Mouse (Mus musculus) liver, adult 2 months (tissue): ENCODE measurements around the gene Tmcc3. TPM values are rescaled to one million over a fixed set of nuclear protein-coding genes. Genes with fewer than 3 reads are reported as not detected.

Source experiments
- DNase-seq: peaks from one replicate; pipeline ENCODE4 v3.0.0-alpha.2; 2011; ENCODE audit warnings: low read depth, low spot score; ENCODE audit errors: extremely low read depth
- H3K27ac ChIP-seq: fragments of 200-500 bp; replicated peaks from 2 replicates; pipeline ENCODE4 v1.5.1; 2012; ENCODE audit warnings: low read depth, mild to moderate bottlenecking, control low read depth, inconsistent platforms, low read length; ENCODE audit not compliant: insufficient read depth
- H3K27me3 ChIP-seq: fragments of 200-500 bp; 2 replicates; pipeline ENCODE4 v1.6.1; 2012; ENCODE audit warnings: mild to moderate bottlenecking, moderate library complexity, low read length, inconsistent platforms; ENCODE audit not compliant: control insufficient read depth, insufficient read depth
- H3K36me3 ChIP-seq: fragments of 200-500 bp; 2 replicates; pipeline ENCODE4 v1.6.1; 2012; ENCODE audit warnings: low read length, inconsistent platforms; ENCODE audit not compliant: control insufficient read depth, insufficient read depth
- H3K4me1 ChIP-seq: fragments of 200-500 bp; 2 replicates; pipeline ENCODE4 v1.6.1; 2011; ENCODE audit warnings: low read length; ENCODE audit not compliant: control insufficient read depth, insufficient read depth
- H3K4me3 ChIP-seq: fragments of 200-500 bp; 2 replicates; pipeline ENCODE4 v1.5.1; 2011; ENCODE audit warnings: low read depth, mild to moderate bottlenecking, control low read depth, low read length, moderate library complexity; ENCODE audit not compliant: insufficient read depth
- H3K79me2 ChIP-seq: fragments of 200-500 bp; 2 replicates; pipeline ENCODE4 v1.6.1; 2012; ENCODE audit warnings: inconsistent platforms, mild to moderate bottlenecking, low read length, moderate library complexity; ENCODE audit not compliant: control insufficient read depth, insufficient read depth
- H3K9ac ChIP-seq: fragments of 200-500 bp; 2 replicates; pipeline ENCODE4 v1.6.1; 2012; ENCODE audit warnings: low read depth, mild to moderate bottlenecking, control low read depth, inconsistent platforms, low read length
- CTCF ChIP-seq: fragments of 200-500 bp; IDR thresholded peaks from 2 replicates; pipeline ENCODE4 v1.5.1; 2011; ENCODE audit warnings: low read depth, low read length, control low read depth
- POLR2A ChIP-seq: fragments of 200-500 bp; IDR thresholded peaks from 2 replicates; pipeline ENCODE4 v1.6.1; 2011; ENCODE audit warnings: low read length, control low read depth; ENCODE audit not compliant: insufficient read depth; ENCODE audit errors: extremely low read depth
- whole genome bisulfite sequencing: fragments of 180-500 bp; shearing (Covaris S2); methylation state at CpG from one replicate; pipeline ENCODE4 v1.1.7; 2018; 5-methylcytosine and 5-hydroxymethylcytosine counted together
- polyA plus RNA-seq: library from polyadenylated mRNA; depleted of rRNA; stranded (reverse); fragments of >200 nt; gene quantifications from 2 replicates; pipeline ENCODE4 v1.2.3, GENCODE M21; 2012
- total RNA-seq: library from RNA; depleted of rRNA; stranded (reverse); fragments of >200 nt; gene quantifications from 2 replicates; pipeline ENCODE4 v1.2.3, GENCODE M21; 2014

Tmcc3 gene
- total and polyA plus RNA-seq, 2 experiments = 3.2 to 7.9 TPM

DNA sequence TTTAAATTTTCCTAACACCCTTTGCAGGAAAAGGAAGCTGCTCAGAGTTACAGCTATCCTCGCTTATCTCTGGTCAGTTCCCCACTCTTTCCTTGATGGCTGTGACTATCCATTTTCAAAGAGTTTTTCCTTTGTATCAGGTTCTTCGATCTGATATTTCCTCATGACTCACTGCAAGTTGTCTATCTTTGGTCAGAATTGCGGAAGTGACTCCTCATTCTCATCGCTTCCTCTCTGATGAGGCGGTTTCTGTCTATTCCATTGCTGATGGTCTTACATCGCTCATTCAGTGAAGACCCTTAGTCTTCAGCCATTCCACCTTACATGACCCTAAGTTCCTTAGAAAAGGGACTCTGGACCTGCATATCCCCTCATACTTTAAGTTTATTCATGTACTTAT, 289.3 kb downstream of the Tmcc3 start:
- WGBS = 72% methylated on average over 6 of the region's 6 CpGs
- TF ChIP-seq CTCF (no peak), POLR2A (no peak)
- H3K27me3 ChIP-seq = no peaks in the 10 kb centered on the region
- H3K79me2 ChIP-seq = no peaks in the 10 kb centered on the region
- no peaks in the 10 kb centered on the region for H3K36me3 ChIP-seq
- no peaks in the 10 kb centered on the region for H3K4me1 ChIP-seq
- H3K27ac ChIP-seq = no peak overlapping the region
- no peak overlapping the region for H3K9ac ChIP-seq
- no peak for DNase-seq
- H3K4me3 ChIP-seq = no peak overlapping the region

GRCm38 (mm10) chr10:94605491-94605890, 293.7 kb downstream of the Tmcc3 start:
- no peak overlapping the region for H3K9ac ChIP-seq
- H3K4me3 ChIP-seq = no peak overlapping the region
- H3K36me3 ChIP-seq = no peaks in the 10 kb centered on the region
- H3K79me2 ChIP-seq = no peaks in the 10 kb centered on the region
- TF ChIP-seq POLR2A = no peak
- TF ChIP-seq CTCF = no peak
- no peaks in the 10 kb centered on the region for H3K27me3 ChIP-seq
- H3K27ac ChIP-seq = no peak overlapping the region
- 80% methylated on average over 4 of the region's 4 CpGs for WGBS
- peak; percentile 21 for DNase-seq
- H3K4me1 ChIP-seq = no peaks in the 10 kb centered on the region

DNA sequence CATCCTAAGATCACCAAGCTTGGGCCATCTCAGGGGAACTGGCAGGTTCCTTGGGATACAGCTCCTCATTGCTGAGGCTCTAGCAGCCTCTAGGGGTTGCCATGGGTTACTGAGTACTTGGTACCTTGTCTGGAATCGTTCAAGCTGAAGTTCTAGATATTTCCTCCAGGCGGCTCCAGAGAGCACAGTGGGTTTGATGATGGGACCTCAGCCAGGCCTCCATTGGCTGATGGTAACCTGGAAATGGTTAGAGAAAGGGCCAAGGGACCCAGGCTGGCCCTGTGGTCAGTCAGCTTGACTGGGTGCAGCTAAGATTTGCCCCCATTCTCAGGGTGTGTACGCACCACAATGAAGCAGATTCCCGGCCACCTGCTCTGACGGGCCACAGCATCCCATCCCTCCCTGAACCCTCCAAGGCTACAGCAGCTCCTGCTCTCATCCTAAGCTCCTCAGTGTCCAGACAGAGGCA, 297.6 kb downstream of the Tmcc3 start:
- no peaks in the 10 kb centered on the region for H3K4me1 ChIP-seq

GRCm38 (mm10) chr10:94611228-94611968, 299.6 kb downstream of the Tmcc3 start:
- 67% methylated on average over 13 of the region's 13 CpGs for WGBS
- no peak for TF ChIP-seq POLR2A
- no peak for TF ChIP-seq CTCF
- no peaks in the 10 kb centered on the region for H3K4me1 ChIP-seq

More for the DNA sequence above, 297.6 kb downstream of the Tmcc3 start:
- 58% methylated on average over 5 of the region's 5 CpGs for WGBS
- Histone ChIP-seq H3K27me3 (no peaks in the 10 kb centered on the region), H3K79me2 (no peaks in the 10 kb centered on the region), H3K36me3 (no peaks in the 10 kb centered on the region), H3K4me3 (no peak overlapping the region), H3K9ac (no peak overlapping the region), H3K27ac (no peak overlapping the region)
- peak; percentile 64 for DNase-seq
- TF ChIP-seq CTCF (peak; percentile 72), POLR2A (no peak)

GRCm38 (mm10) chr10:94611969-94612440, 300.3 kb downstream of the Tmcc3 start:
- H3K4me3 ChIP-seq = no peak overlapping the region
- H3K27ac ChIP-seq = no peak overlapping the region
- no peak for DNase-seq
- no peaks in the 10 kb centered on the region for H3K36me3 ChIP-seq
- 94% methylated on average over 4 of the region's 4 CpGs for WGBS
- TF ChIP-seq POLR2A (no peak), CTCF (no peak)
- no peaks in the 10 kb centered on the region for H3K4me1 ChIP-seq
- H3K27me3 ChIP-seq = no peaks in the 10 kb centered on the region
- H3K79me2 ChIP-seq = no peaks in the 10 kb centered on the region
- no peak overlapping the region for H3K9ac ChIP-seq

More at GRCm38 (mm10) chr10:94611228-94611968, 299.6 kb downstream of the Tmcc3 start:
- no peak overlapping the region for H3K4me3 ChIP-seq
- DNase-seq = no peak
- no peaks in the 10 kb centered on the region for H3K27me3 ChIP-seq
- no peaks in the 10 kb centered on the region for H3K36me3 ChIP-seq
- no peak overlapping the region for H3K27ac ChIP-seq
- no peaks in the 10 kb centered on the region for H3K79me2 ChIP-seq
- H3K9ac ChIP-seq = no peak overlapping the region

DNA sequence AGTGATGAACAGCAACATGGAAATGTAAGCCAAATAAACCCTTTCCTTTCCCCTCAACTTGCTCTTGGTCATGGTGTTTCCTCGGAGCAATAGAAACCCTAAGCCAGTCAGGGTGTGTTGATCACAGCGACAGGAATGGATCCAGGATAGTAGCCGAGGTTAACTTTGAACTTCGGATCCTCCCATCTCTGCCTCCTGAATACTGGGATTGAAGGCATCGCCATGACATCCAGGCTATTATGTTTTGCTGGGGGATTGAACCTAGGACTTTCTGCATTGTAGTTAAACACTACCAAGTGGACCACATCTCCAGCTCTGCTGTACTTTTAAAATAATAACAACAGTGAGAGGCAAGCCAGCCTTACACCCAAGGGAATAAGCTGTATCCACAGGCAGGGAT, 307.8 kb downstream of the Tmcc3 start:
- Histone ChIP-seq H3K4me1 (no peaks in the 10 kb centered on the region), H3K4me3 (no peak overlapping the region), H3K27ac (no peak overlapping the region), H3K36me3 (no peaks in the 10 kb centered on the region), H3K27me3 (peaks cover 2% of the 10 kb centered on the region; the same call in 1 of the 2 replicates), H3K9ac (no peak overlapping the region), H3K79me2 (no peaks in the 10 kb centered on the region)
- TF ChIP-seq POLR2A = no peak
- WGBS = 83% methylated on average over 5 of the region's 5 CpGs
- DNase-seq = no peak
